ENCODE assay signal across 8 mouse cellular contexts in the genomic region with DNA sequence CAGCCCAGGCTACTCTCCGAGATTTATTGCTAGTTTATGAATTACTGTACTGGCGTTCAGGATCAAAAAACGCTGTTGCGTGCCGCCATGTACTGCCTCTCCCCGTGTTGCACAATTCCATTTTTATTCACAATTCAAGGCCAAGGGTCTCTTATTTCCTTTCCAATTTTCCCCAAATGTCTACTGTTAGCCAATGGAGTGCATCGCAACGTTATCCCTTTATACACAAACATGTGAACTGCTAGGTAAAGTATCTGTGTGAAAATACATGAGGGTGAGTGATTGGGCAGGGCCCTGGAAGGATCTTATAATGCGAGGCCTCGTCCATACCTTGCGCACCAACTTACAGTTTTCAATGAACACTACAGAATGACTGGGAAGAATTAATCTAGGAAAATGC. TPM values are rescaled to one million over a fixed set of nuclear protein-coding genes. Genes with fewer than 3 reads are reported as not detected.
DNase-seq lines count a peak whose midpoint lies in the region; ATAC-seq and TF ChIP-seq lines count a peak whose summit lies in the region.

No protein-coding gene starts in this region.

- H3K9ac ChIP-seq in heart, embryonic 12.5 days = peak overlapping the region; percentile 96
- H3K9ac ChIP-seq in liver, embryonic 14.5 days (replicated peaks) = peak overlapping the region; percentile 75

- peaks cover 20% of the 10 kb centered on the region for H3K36me3 ChIP-seq in heart, embryonic 12.5 days
- peaks cover 2% of the 10 kb centered on the region; the same call in 1 of the 2 replicates for H3K36me3 ChIP-seq in liver, embryonic 14.5 days (replicated peaks; ENCODE audit: control insufficient read depth, insufficient read depth, low read depth)

- H3K4me2 ChIP-seq in heart, embryonic 12.5 days = peak overlapping the region; percentile 75
- H3K4me2 ChIP-seq in liver, embryonic 14.5 days (ENCODE audit: low read depth) = peak overlapping the region; percentile 84

- no peaks in the 10 kb centered on the region for H3K27me3 ChIP-seq in heart, embryonic 12.5 days (replicated peaks)
- H3K27me3 ChIP-seq in liver, embryonic 14.5 days (ENCODE audit: control insufficient read depth, insufficient read depth, low read length) = no peaks in the 10 kb centered on the region

- H3K9me3 ChIP-seq in heart, embryonic 12.5 days (replicated peaks) = no peaks in the 10 kb centered on the region
- H3K9me3 ChIP-seq in liver, embryonic 14.5 days (ENCODE audit: control insufficient read depth, low read length) = no peaks in the 10 kb centered on the region

- no peak for TF ChIP-seq CTCF in liver, embryonic 14.5 days (IDR thresholded peaks at IDR 0.05; ENCODE audit: low read depth)

- intact Hi-C loops in gastrocnemius, postnatal 14 days (cut with DNase I; ENCODE audit: low total_unique reads) = no loop called here

- WGBS in heart, embryonic 12.5 days = 52% methylated on average over 11 of the region's 11 CpGs
- WGBS in liver, embryonic 14.5 days (ENCODE audit: insufficient replicate concordance) = 42% methylated on average over 11 of the region's 11 CpGs

- H3K4me1 ChIP-seq in heart, embryonic 12.5 days (replicated peaks) = peaks cover 4% of the 10 kb centered on the region
- peaks cover 11 to 12% of the 10 kb centered on the region in 2 experiments for H3K4me1 ChIP-seq in liver, embryonic 14.5 days (replicated peaks; ENCODE audit: control insufficient read depth in 2 of 2, insufficient read depth in 2 of 2, low read length in 1 of 2)

- no peak overlapping the region for H3K27ac ChIP-seq in heart, embryonic 12.5 days (ENCODE audit: poor library complexity, severe bottlenecking)
- H3K27ac ChIP-seq in liver, embryonic 14.5 days = no peak overlapping the region; the same call in 1 of the 2 replicates

- ATAC-seq in heart, embryonic 12.5 days (ENCODE audit: insufficient number of reproducible peaks, low FRiP score) = no peak
- no peak for ATAC-seq in liver, embryonic 14.5 days (ENCODE audit: insufficient read depth)
- no peak for ATAC-seq in inflammation-experienced regulatory T-cells, adult 6 months

- H3K4me3 ChIP-seq in heart, embryonic 12.5 days = peak overlapping the region; percentile 93
- H3K4me3 ChIP-seq in liver, embryonic 14.5 days (ENCODE audit: insufficient read depth in 1 of 2, low read depth in 2 of 2, low read length in 2 of 2) = peak overlapping the region; percentile 47 to 66

- no peak for DNase-seq in heart, adult 9 months (ENCODE audit: low spot score in 2 of 2)
- DNase-seq in MEL-GATA-1-ER (ENCODE audit: extremely low read depth, low read depth) = peak; percentile 31
- peak; percentile 6 for DNase-seq in forelimb bud, embryonic 11.5 days (ENCODE audit: low read depth, low spot score)
- no peak for DNase-seq in liver, embryonic 14.5 days (ENCODE audit: low read depth in 3 of 3, low spot score in 3 of 3)
- DNase-seq in gastrocnemius, postnatal 14 days = no peak
- no peak for DNase-seq in cerebellum, adult 11-12 months

- TF ChIP-seq EP300 in liver, embryonic 14.5 days (IDR thresholded peaks at IDR 0.05; ENCODE audit: low read depth) = no peak

RNA-seq across cellular contexts. Expression of gene Sec61a2, which starts 0.9 kb away (rescaled TPM):
- polyA plus RNA-seq in heart, embryonic 12.5 days (2016; fragmentation: Nextera tagmentation; extraction: Ambion mirVana) = 54.9 and 55.4 TPM in 2 replicates
- 16.9 and 18.1 TPM in 2 replicates for polyA plus RNA-seq in liver, embryonic 14.5 days (2012; rRNA removed)
- 10.3 and 11.5 TPM in 2 replicates for polyA plus RNA-seq in liver, embryonic 14.5 days (2014; fragmentation: Nextera tagmentation; extraction: Ambion mirVana)
- total RNA-seq in gastrocnemius, postnatal 14 days (2021) = 10 to 100 TPM; 28.8 to 30.5 TPM
- polyA plus RNA-seq in inflammation-experienced regulatory T-cells, adult 6 months (2017; shearing (Covaris generic)) = 10 to 100 TPM; 13.5 to 27.1 (median 15.8) TPM

RNA-seq across cellular contexts. Expression of gene Gm13199, which starts 31.6 kb away (rescaled TPM):
- polyA plus RNA-seq in heart, embryonic 12.5 days (2016; fragmentation: Nextera tagmentation; extraction: Ambion mirVana) = 0.98 and 1.1 TPM in 2 replicates
- 0.45 and 0.79 TPM in 2 replicates for polyA plus RNA-seq in liver, embryonic 14.5 days (2012; rRNA removed)
- 0.58 and 0.59 TPM in 2 replicates for polyA plus RNA-seq in liver, embryonic 14.5 days (2014; fragmentation: Nextera tagmentation; extraction: Ambion mirVana)
- total RNA-seq in gastrocnemius, postnatal 14 days (2021) = under 1 TPM in 1 of 2 experiments, not detected in 1; 0.40 TPM
- polyA plus RNA-seq in inflammation-experienced regulatory T-cells, adult 6 months (2017; shearing (Covaris generic)) = 1 to 10 TPM; 1.7 to 2.3 (median 1.8) TPM

RNA-seq across cellular contexts. Expression of gene Dhtkd1, which starts 48.3 kb away (rescaled TPM):
- 2.0 and 2.1 TPM in 2 replicates for polyA plus RNA-seq in heart, embryonic 12.5 days (2016; fragmentation: Nextera tagmentation; extraction: Ambion mirVana)
- polyA plus RNA-seq in liver, embryonic 14.5 days (2012; rRNA removed) = 2.7 and 2.8 TPM in 2 replicates
- 1.6 TPM in 2 replicates for polyA plus RNA-seq in liver, embryonic 14.5 days (2014; fragmentation: Nextera tagmentation; extraction: Ambion mirVana)
- 1 to 10 TPM; 1.4 to 2.3 TPM for total RNA-seq in gastrocnemius, postnatal 14 days (2021)
- under 1 TPM in 2 of 3 experiments, not detected in 1; 0.12 to 0.33 TPM for polyA plus RNA-seq in inflammation-experienced regulatory T-cells, adult 6 months (2017; shearing (Covaris generic))

RNA-seq across cellular contexts. Expression of gene Cdc123, which starts 49.3 kb away (rescaled TPM):
- polyA plus RNA-seq in heart, embryonic 12.5 days (2016; fragmentation: Nextera tagmentation; extraction: Ambion mirVana) = 205 and 207 TPM in 2 replicates
- polyA plus RNA-seq in liver, embryonic 14.5 days (2012; rRNA removed) = 76.5 and 112 TPM in 2 replicates
- polyA plus RNA-seq in liver, embryonic 14.5 days (2014; fragmentation: Nextera tagmentation; extraction: Ambion mirVana) = 135 and 138 TPM in 2 replicates
- total RNA-seq in gastrocnemius, postnatal 14 days (2021) = 10 to 100 TPM; 73.1 to 74.2 TPM
- polyA plus RNA-seq in inflammation-experienced regulatory T-cells, adult 6 months (2017; shearing (Covaris generic)) = 100 to 1,000 TPM; 136 to 251 (median 179) TPM

RNA-seq across cellular contexts. Expression of gene Nudt5, which starts 49.5 kb away (rescaled TPM):
- 70.6 and 75.3 TPM in 2 replicates for polyA plus RNA-seq in heart, embryonic 12.5 days (2016; fragmentation: Nextera tagmentation; extraction: Ambion mirVana)
- 10.5 and 17.8 TPM in 2 replicates for polyA plus RNA-seq in liver, embryonic 14.5 days (2012; rRNA removed)
- polyA plus RNA-seq in liver, embryonic 14.5 days (2014; fragmentation: Nextera tagmentation; extraction: Ambion mirVana) = 47.3 and 55.1 TPM in 2 replicates
- 1 to 10 TPM; 4.9 to 8.2 TPM for total RNA-seq in gastrocnemius, postnatal 14 days (2021)
- polyA plus RNA-seq in inflammation-experienced regulatory T-cells, adult 6 months (2017; shearing (Covaris generic)) = 10 to 100 TPM; 44.8 to 87.6 (median 51.4) TPM

Comparison
In these comparisons a context has a peak if more than half of its experiments do, and no peak if none do; other contexts are left out.
1. DNase-seq: peak in MEL-GATA-1-ER (single experiment) and forelimb bud, embryonic 11.5 days (single experiment); none in heart, adult 9 months (0 of 2), liver, embryonic 14.5 days (0 of 3), gastrocnemius, postnatal 14 days (single experiment) and cerebellum, adult 11-12 months (single experiment).